Mouse (Mus musculus): Measurements from ENCODE around the gene Ccdc148. TPM values are rescaled to one million over a fixed set of nuclear protein-coding genes. Genes with fewer than 3 reads are reported as not detected.

Gene Ccdc148
- polyA plus RNA-seq, 1 experiment = 0.92 TPM

DNA sequence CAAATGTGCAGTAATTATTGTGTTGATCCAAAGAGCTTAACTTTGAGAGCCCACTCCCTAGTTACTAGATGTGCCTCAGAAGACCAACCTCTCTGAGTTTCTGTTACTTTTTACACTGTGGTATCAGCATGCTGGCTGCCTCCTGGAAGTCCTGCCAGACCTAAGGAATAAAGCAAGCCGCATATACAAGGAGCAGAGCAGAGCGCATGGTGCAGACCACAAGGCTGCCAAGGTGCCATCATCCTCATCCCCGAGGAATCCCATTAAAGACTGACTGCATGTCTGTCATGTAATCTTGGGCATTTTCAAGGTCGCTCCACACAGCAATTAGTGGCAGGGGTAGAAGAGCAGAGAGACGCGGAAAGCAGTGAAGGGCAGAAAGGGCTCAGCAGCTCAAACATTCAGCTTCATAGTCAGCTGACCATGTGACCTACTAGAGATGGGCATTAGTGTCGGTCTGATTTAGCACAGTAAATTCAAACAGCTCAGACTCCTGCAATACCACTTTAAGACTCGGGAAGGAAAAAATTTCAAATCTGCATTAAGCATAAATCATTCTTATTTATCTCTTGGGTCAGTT lies 110.1 kb downstream of the Ccdc148 start:
- DNase-seq (ENCODE audit: low spot score) = no peak

GRCm38 (mm10) chr2:59049686-59050085 lies 110.8 kb downstream of the Ccdc148 start:
- no peak for DNase-seq (ENCODE audit: low spot score)

DNA sequence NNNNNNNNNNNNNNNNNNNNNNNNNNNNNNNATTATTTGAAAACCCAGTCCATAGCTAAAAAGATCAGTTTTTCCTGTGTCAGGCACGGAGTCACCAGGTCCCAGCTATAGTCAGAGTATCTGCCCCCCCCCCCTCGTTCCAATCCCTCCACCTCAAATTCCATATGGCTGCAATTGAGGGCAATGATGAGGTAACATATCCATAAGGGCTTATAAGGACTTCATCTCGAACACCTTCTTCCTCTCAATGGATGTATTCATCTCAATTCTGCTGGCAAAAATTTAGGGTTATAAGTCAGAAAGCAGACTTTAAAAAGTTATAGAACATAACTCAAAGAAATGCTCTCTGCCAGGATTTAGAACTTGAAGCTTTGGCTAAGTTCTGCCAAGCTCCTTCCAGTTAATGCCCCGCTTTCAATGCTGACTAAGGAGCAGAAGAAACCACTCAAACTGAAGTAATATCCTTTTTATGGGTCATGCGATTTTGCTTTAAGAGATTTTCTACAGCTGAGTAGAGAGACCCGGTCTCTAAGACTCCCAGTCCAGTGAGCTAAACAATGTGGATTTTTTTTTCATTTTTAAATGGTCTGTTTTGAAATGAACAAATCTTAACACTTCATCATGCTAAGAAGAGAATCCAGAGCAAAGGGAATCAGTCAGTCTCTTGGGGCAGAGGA lies 111.6 kb downstream of the Ccdc148 start:
- DNase-seq (ENCODE audit: low spot score) = no peak

GRCm38 (mm10) chr2:59043313-59044032 lies 117.0 kb downstream of the Ccdc148 start:
- no peak for DNase-seq (ENCODE audit: low spot score)

DNA sequence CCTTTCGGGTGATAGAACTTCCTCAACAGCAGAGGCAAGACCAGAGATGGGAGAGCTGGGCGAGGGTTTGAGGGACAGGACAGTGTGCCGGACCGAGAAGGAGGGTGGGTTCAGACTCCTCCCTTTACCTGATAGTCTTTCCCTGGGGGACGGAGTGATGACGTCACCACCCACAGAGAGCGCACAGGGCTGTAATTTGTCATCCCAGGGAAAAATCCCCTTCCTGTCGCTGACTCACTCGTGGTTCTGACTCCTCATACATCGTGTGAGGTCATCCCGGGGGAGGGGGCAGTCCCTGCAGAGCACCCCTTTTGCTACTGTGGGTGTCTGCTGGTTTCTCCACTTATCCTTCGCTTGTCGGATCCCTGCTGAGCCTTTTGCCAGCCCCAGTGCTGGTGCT lies 117.9 kb downstream of the Ccdc148 start:
- no peak for DNase-seq (ENCODE audit: low spot score)

- no peak for DNase-seq (ENCODE audit: low spot score)
Measured at GRCm38 (mm10) chr2:59036433-59036832, 124.0 kb downstream of the Ccdc148 start.

- DNase-seq (ENCODE audit: low spot score) = no peak
Measured at GRCm38 (mm10) chr2:59035206-59035605, 125.3 kb downstream of the Ccdc148 start.

DNA sequence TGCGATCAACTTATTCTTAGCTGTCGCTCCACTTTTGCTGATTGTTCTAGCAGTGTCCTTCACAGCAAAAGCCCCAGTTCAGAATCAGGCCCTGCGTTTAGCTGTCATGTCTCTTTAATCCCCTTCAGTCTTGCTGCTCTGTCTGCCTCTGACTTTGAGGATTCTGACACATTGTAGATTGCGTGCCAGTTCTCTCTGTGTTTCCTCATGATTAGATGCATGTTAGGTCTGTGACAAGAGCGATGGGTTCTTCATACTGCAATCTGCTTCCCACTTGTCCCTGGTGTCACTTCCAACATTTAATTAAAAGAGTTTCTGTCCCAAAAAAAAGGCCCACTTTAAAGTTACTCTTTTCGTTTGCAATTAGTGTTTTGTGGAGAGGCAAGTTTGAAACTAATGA lies 126.2 kb downstream of the Ccdc148 start:
- no peak for DNase-seq (ENCODE audit: low spot score)

GRCm38 (mm10) chr2:59024558-59024957 lies 135.9 kb downstream of the Ccdc148 start:
- no peak for DNase-seq (ENCODE audit: low spot score)

DNA sequence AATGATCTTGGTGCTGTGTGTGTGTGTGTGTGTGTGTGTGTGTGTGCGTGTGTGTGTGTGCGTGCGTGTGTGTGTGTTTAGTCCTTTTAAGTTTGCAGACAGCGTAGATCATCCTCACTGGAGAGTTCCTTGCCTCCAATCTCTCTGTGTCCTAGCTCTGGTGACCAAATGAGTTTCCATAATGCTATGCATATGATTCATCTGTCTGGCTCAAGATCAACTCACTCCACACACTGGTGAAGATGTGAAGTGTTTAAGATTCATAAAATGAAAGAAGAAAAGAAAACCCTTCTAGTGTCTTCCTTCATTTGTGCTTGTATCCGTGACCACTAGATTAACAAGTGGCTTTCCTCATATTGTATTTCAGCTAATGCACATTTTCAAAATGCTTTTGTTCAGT lies 153.1 kb downstream of the Ccdc148 start:
- DNase-seq (ENCODE audit: low spot score) = no peak

GRCm38 (mm10) chr2:59006567-59007340 lies 153.7 kb downstream of the Ccdc148 start:
- no peak for DNase-seq (ENCODE audit: low spot score)

GRCm38 (mm10) chr2:58997151-58997550 lies 163.3 kb downstream of the Ccdc148 start:
- DNase-seq (ENCODE audit: low spot score) = no peak

DNA sequence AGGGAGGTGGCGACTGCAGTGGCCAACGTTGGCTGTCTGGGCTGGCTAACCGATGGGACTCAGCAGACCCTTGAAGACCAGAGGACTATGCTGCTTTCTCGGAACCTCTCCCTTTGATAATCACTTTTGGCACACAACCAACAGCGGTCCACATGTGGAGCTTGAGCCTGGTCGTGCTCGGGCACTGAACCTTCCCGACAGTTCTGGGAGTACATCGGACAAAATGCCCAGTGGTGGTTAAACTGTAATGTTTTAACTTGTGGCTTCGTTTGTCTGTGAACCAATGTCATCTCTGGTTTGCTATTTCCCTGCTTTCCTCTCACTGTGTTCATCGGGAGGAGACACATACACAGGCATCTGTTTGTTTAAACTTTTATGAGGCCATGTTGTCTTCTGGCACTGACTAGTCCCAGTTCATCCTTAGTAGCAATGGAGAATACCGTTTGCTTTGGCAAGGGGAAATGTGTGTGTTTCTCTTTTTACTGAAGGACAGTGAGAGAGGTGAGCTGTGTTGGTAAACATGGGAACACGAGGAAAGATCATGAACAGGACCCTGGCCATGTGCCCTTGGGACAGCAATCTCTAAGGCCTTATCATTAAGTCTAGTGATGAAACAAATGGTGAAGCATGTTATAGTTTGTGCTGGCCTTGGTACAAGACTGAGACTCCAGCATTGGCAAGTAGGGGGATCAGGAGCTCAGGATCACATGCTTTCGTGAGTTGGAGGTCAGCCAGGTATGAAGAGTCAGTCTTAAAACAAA lies 167.9 kb downstream of the Ccdc148 start:
- DNase-seq (ENCODE audit: low spot score) = no peak

DNA sequence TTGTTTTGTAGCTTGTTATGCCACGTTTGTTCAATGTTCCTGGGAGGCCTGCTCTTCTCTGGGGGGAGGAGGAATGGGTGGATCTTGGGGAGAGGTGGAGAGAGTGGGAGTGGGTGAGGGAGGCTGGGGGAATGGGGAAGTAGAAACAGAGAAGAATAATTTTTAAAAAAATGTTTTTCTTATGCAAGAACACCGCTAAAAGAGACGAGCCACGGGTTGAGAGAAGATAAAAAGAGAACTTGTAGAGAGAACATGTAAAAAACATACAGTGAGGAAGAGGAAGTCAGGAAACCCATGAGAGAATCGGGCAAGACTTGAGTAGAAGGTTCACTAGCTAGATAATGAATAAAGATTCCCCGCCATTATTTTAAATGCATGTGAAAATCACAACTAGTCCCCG lies 182.4 kb downstream of the Ccdc148 start:
- no peak for DNase-seq (ENCODE audit: low spot score)

- DNase-seq (ENCODE audit: low spot score) = no peak
Measured at GRCm38 (mm10) chr2:58971507-58972275, 188.8 kb downstream of the Ccdc148 start.

DNA sequence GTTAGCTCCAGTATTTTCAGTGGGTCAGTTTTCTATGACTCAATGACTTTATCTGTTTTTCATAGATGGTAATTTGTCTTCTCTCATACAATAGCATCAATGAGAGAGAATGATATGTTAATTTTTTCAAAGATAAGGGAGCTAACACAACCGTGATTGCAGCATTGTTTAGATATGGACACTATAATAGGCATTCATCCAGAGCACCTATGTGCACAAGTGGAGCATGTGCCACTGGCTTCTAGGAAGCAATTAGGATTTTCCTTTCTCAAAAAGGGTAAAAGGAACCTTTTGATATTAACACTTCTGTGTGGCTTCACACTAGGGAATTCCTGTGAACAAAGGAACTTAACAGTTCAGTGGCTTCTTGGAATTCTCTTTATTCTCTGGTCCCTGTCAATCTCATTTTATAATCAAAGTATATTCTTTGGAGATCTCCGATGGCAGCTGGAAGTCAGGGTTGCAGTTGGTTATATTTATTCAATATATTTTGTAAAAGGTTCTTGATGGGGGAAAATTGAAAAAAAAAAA lies 203.6 kb downstream of the Ccdc148 start:
- no peak for DNase-seq (ENCODE audit: low spot score)

- DNase-seq (ENCODE audit: low spot score) = no peak
Measured at GRCm38 (mm10) chr2:58956351-58956750, 204.1 kb downstream of the Ccdc148 start.

- DNase-seq (ENCODE audit: low spot score) = no peak
Measured at GRCm38 (mm10) chr2:58952101-58952500, 208.4 kb downstream of the Ccdc148 start.

GRCm38 (mm10) chr2:58948796-58949195 lies 211.7 kb downstream of the Ccdc148 start:
- no peak for DNase-seq (ENCODE audit: low spot score)

DNA sequence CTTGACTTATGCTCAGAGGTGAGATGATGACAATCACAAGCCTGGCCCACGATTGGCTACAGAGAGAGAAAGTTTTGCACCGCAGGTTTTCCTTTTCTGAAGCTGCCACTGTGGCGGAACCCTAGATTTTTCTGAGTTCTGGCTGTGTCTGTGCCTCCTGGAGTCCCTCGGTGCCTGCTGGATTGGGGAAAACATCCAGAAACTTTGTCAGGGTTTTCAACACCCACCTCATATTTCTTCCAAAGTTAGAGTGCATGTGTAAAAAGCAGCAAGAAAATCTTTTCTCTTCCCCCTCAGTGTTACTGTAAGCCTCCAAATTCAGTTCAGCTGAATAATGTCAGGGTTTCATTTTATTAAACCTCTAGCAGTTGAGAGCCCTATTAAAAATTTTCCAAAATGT lies 219.1 kb downstream of the Ccdc148 start:
- DNase-seq (ENCODE audit: low spot score) = no peak

GRCm38 (mm10) chr2:58925551-58925950 lies 234.9 kb downstream of the Ccdc148 start:
- DNase-seq (ENCODE audit: low spot score) = no peak

Measured in urinary bladder, adult 2 months (tissue).